Mouse (Mus musculus): ENCODE results near the gene Zfp986.
"Not testable (repeated sequence)": the region's sequence is repeated elsewhere in the genome, so short reads cannot be mapped to it uniquely, and the experiment has no call there.

DNA sequence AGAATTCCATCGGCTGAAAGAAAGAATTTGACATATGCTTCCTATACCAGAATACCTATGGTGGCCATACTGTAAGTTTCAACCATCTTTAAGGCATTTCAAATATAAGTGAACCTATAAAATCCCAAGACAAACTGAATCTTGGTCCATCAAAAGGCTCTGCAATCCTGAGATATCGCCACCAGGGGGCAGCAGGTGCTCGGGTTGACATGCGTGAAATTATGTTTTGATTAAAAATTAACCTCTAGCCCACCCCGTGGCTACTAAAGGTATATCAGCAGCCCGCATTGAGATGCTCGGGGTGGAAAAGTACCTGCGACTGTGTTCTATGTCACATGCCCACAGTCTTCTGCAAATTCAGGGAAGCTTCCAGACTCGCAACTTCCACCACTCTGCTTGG lies 17.2 kb upstream of the Zfp986 start:
- TF ChIP-seq POLR2A, CTCF (IDR thresholded peaks at IDR 0.05; ENCODE audit: insufficient read depth, low read depth, low read length): not testable (repeated sequence)
